Mouse (Mus musculus): ENCODE measurements around the gene Foxd4. TPM values are rescaled to one million over a fixed set of nuclear protein-coding genes. Genes with fewer than 3 reads are reported as not detected.

Gene Foxd4
- polyA plus RNA-seq, 1 experiment: not detected

DNA sequence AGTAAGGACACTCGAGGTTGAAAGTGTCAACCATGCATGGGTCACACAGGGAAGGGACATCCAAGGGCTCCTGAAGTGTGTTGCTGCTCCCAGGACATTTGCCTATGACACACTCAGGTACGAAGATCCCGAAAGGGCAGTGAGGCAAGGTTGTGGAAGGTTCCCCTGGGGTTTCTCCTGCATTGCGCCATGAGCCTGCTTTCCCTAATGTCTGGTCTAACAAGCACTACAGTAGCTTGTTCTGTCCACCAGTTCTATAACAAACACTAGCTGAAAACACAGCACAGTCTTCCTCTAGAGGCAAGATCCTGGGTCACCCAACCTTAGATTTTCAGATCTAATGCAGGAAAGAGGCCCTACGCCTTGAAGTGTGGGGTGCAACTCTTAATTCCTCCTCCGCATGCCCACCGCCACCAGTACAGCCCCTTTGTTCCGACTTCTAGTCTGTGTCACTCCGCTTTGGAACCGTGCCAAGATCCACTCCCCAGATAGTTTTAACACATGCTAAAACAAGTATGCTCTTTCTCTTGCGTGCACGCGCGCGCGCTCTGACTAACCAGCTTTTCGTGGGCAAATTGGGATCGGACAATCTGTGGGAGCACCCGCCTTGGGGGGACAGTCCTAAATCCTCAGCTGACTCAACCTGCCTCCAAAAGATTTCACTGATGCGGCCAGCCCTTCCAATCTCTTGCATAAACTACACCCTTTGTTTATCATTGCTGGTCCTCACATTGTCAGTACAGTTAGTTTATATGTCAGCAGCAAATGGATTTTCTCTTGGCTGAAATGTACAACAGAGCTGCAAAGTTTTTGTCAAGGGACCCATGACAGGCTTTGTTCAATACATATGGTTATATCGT lies 49.3 kb downstream of the Foxd4 start:
- TF ChIP-seq CTCF (IDR thresholded peaks at IDR 0.05; ENCODE audit: insufficient read depth, low read depth, low read length): no peak
- TF ChIP-seq POLR2A (IDR thresholded peaks at IDR 0.05; ENCODE audit: insufficient read depth, low read depth, low read length): no peak
- Histone ChIP-seq H3K4me1 (ENCODE audit: control insufficient read depth, insufficient read depth, low read length) (peaks cover 7% of the 10 kb centered on the region; the same call in 1 of the 2 replicates), H3K27ac (ENCODE audit: insufficient read depth, low read depth, low read length) (no peak overlapping the region), H3K4me3 (ENCODE audit: insufficient read depth, low read depth, low read length) (no peak overlapping the region)
- WGBS: 43% methylated on average over 21 of the region's 21 CpGs

Other genes starting within 250 kb of the Foxd4 start
- gene Tmem252, start 227.2 kb downstream of the Foxd4 start, polyA plus RNA-seq (2012; ENCODE audit: insufficient read depth, insufficient read length, low replicate concordance, missing spikeins): not detected in 2 replicates
- not detected in 2 replicates for gene Pgm5, start 39.3 kb downstream of the Foxd4 start, polyA plus RNA-seq (2012; ENCODE audit: insufficient read depth, insufficient read length, low replicate concordance, missing spikeins)
- gene Gm10053, start 25.5 kb downstream of the Foxd4 start, polyA plus RNA-seq (2012; ENCODE audit: insufficient read depth, insufficient read length, low replicate concordance, missing spikeins): not detected in 2 replicates
- not detected in 2 replicates for gene Cbwd1, start 60.4 kb upstream of the Foxd4 start, polyA plus RNA-seq (2012; ENCODE audit: insufficient read depth, insufficient read length, low replicate concordance, missing spikeins)
- gene Dock8, start 98.3 kb upstream of the Foxd4 start, polyA plus RNA-seq (2012; ENCODE audit: insufficient read depth, insufficient read length, low replicate concordance, missing spikeins): not detected in 2 replicates

Data from olfactory bulb, adult 2 months (tissue).